Mouse (Mus musculus) embryonic fibroblast, embryonic 13.5 days (primary cell): ENCODE results near the gene Itk.

Source experiments
- CTCF ChIP-seq: IDR thresholded peaks from 2 replicates; pipeline ENCODE4 v1.5.1; 2011; ENCODE audit warnings: mild to moderate bottlenecking, control low read depth, low read length, moderate library complexity, borderline replicate concordance; ENCODE audit not compliant: insufficient read depth
- POLR2A ChIP-seq: IDR thresholded peaks from 2 replicates; pipeline ENCODE4 v1.6.1; 2011; ENCODE audit warnings: low read depth, mild to moderate bottlenecking, control low read depth, low read length, moderate library complexity

GRCm38 (mm10) chr11:46371250-46371649 lies 18.1 kb downstream of the Itk start:
- TF ChIP-seq CTCF (no peak), POLR2A (no peak)
